Mouse (Mus musculus) megakaryocyte, adult 5-6 weeks (primary cell): ENCODE data around the gene Smpd1. TPM values are rescaled to one million over a fixed set of nuclear protein-coding genes. Genes with fewer than 3 reads are reported as not detected.

ENCODE experiments used
- ATAC-seq: 2 replicates; pipeline ENCODE4 v1.8.0; 2016; ENCODE audit warnings: mild to moderate bottlenecking, inconsistent platforms; ENCODE audit not compliant: poor library complexity, severe bottlenecking
- total RNA-seq, 2 experiments: library from RNA; stranded (forward) in 1 of 2; stranded (reverse) in 1 of 2; fragments of 153-499, 151-499 nt in 1 of 2; fragments of 221-1000, 200-1000 nt in 1 of 2; gene quantifications; 2 replicates each; pipeline versions ENCODE4 v1.2.3 to v1.2.4; 2015 to 2017

Smpd1 gene
- total RNA-seq, 2 experiments from 2014 or later, result 24.7 to 26.1 TPM

- no peak for ATAC-seq
These were observed 4.9 kb downstream of the Smpd1 start for GRCm38 (mm10) chr7:105559016-105559415.

- ATAC-seq, result peak; percentile 58
These were observed 8.2 kb downstream of the Smpd1 start for GRCm38 (mm10) chr7:105562317-105562716.

GRCm38 (mm10) chr7:105563367-105563766 is 9.2 kb downstream of the Smpd1 start:
- no peak for ATAC-seq

GRCm38 (mm10) chr7:105565071-105565836 is 11.1 kb downstream of the Smpd1 start:
- ATAC-seq, result no peak

GRCm38 (mm10) chr7:105568583-105568982 is 14.4 kb downstream of the Smpd1 start:
- ATAC-seq, result no peak

GRCm38 (mm10) chr7:105568988-105569471 is 14.9 kb downstream of the Smpd1 start:
- no peak for ATAC-seq

GRCm38 (mm10) chr7:105569512-105570496 is 15.6 kb downstream of the Smpd1 start:
- no peak for ATAC-seq

GRCm38 (mm10) chr7:105570756-105571155 is 16.6 kb downstream of the Smpd1 start:
- ATAC-seq, result no peak

- no peak for ATAC-seq
These were observed 18.8 kb downstream of the Smpd1 start for GRCm38 (mm10) chr7:105572949-105573348.

GRCm38 (mm10) chr7:105574537-105574936 is 20.4 kb downstream of the Smpd1 start:
- ATAC-seq, result no peak

- ATAC-seq, result no peak
These were observed 22.1 kb downstream of the Smpd1 start for GRCm38 (mm10) chr7:105576166-105576748.

- no peak for ATAC-seq
These were observed 23.3 kb downstream of the Smpd1 start for GRCm38 (mm10) chr7:105577377-105577871.

GRCm38 (mm10) chr7:105578481-105578880 is 24.3 kb downstream of the Smpd1 start:
- no peak for ATAC-seq

- no peak for ATAC-seq
These were observed 26.5 kb downstream of the Smpd1 start for GRCm38 (mm10) chr7:105580627-105581089.

GRCm38 (mm10) chr7:105581094-105581703 is 27.0 kb downstream of the Smpd1 start, which contains the start of gene Apbb1:
TSS of gene Apbb1 (minus strand) at chr7:105581653.
- peak; percentile 81 for ATAC-seq

- no peak for ATAC-seq
These were observed 27.8 kb downstream of the Smpd1 start for GRCm38 (mm10) chr7:105581959-105582358.

GRCm38 (mm10) chr7:105588325-105588912 is 34.3 kb downstream of the Smpd1 start:
- ATAC-seq, result peak; percentile 71

GRCm38 (mm10) chr7:105590097-105590496 is 35.9 kb downstream of the Smpd1 start:
- no peak for ATAC-seq

- ATAC-seq, result peak; percentile 94
These were observed 48.9 kb downstream of the Smpd1 start for GRCm38 (mm10) chr7:105602860-105603623.
